Mouse (Mus musculus): ENCODE results near the gene Gm42421.

The Gm42421 gene

GRCm38 (mm10) chr5:143927875-143928274 is at the start of gene Gm42421:
TSS of gene Gm42421 (plus strand) at chr5:143928175.
- DNase-seq (ENCODE audit: low spot score), result no peak

GRCm38 (mm10) chr5:143885274-143885673 is 42.7 kb upstream of the Gm42421 start:
- no peak for DNase-seq (ENCODE audit: low spot score)

DNA sequence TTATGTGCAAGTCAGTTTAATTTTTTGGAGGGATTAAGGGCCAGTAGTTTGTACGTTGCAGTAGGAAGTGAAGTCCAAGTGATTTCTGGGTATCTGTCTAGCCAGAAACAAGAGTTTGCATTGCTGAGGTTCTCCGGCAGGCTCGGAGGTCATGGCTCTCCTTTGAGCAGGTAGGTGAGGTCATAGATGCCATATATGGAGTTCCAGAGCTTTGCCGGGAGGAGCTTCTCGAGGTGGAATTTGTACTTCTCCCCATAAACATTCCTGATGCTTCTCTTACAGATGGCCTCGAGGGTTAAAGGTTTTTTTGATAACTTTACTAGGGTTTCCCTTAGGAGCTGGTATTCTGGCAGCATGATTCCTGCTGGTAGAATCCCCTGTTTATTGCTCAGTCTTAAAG is 37.2 kb upstream of the Gm42421 start:
- no peak for DNase-seq (ENCODE audit: low spot score)

GRCm38 (mm10) chr5:143892255-143892886 is 35.6 kb upstream of the Gm42421 start:
- DNase-seq (ENCODE audit: low spot score), result no peak

DNA sequence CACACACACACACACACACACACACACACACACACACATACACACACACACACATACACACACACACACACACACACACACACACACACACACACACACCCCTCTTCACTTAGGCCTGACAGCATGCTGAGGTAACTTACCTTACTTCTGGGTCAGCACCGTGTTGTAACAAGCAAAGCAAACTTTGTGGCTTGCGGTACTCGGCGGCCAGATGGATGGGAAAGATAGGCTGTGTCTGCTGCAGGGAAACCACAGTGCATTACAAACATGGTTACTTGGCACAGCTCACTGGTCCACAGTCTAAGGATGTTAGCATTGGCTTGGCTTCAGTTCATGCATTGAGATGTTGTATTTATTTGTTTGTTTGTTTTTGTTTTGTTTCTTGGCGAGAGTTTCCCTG is 34.6 kb upstream of the Gm42421 start:
- DNase-seq (ENCODE audit: low spot score), result no peak

GRCm38 (mm10) chr5:143897635-143898330 is 30.2 kb upstream of the Gm42421 start, which contains the start of gene Ankrd61:
TSS of gene Ankrd61 (minus strand) at chr5:143897685.
- no peak for DNase-seq (ENCODE audit: low spot score)

GRCm38 (mm10) chr5:143902111-143902510 is 25.9 kb upstream of the Gm42421 start:
- DNase-seq (ENCODE audit: low spot score), result no peak

DNA sequence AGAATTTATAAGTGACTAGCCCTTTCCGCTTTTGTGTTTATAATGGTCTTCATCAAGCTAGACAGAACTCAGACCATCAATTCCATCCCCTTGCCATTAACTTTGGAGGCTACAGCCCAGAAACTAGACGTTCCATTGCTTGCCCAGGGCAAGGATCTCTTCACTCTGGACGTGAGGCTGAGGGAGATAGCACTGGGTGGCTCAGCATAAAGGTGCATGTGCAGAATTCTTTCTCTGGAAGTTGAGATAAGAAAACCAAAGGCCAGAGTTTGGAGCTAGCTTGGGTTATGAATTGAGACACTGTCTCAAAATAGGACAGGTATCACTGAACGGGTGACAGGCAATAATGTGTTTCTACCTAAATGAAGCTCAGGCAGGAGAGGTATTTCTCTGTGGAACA is 24.2 kb upstream of the Gm42421 start:
- DNase-seq (ENCODE audit: low spot score), result no peak

DNA sequence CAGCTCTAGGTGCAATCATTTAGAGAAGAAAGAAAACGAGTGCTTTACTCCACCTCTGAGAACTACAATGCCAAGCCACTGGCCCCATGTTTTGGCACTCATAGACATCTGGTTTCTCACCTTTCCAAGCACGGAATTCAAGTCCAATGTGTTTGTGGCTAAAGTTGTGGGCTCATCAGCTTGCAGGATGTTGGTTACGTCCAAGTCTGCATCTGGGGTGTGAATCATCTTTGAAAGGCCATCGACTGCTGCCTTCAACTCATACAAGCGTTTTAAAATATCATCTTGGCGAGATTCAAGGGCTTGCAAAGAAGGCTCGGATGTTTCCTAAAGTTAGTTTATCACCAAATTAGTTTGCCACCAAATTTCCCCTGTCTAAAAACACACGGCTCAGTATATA is 21.5 kb upstream of the Gm42421 start:
- no peak for DNase-seq (ENCODE audit: low spot score)

DNA sequence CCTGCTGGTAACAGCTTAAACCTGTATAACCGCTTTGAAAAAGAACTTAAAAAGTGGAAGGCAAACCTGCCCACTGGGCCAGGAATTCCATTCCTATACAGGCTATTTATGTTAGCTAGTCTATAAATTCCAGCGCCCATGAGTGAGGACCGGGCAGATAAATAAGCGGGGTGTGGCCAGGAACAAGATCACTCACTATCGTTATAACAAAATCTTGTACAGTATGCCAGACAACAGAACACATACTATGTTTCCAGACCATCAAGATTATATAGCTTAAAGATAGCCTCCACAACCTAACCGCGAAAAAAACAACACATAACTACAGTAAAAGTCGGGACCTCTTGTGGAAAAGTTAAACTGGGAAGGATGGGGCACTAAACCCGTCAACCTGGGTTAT is 19.0 kb upstream of the Gm42421 start:
- no peak for DNase-seq (ENCODE audit: low spot score)

DNA sequence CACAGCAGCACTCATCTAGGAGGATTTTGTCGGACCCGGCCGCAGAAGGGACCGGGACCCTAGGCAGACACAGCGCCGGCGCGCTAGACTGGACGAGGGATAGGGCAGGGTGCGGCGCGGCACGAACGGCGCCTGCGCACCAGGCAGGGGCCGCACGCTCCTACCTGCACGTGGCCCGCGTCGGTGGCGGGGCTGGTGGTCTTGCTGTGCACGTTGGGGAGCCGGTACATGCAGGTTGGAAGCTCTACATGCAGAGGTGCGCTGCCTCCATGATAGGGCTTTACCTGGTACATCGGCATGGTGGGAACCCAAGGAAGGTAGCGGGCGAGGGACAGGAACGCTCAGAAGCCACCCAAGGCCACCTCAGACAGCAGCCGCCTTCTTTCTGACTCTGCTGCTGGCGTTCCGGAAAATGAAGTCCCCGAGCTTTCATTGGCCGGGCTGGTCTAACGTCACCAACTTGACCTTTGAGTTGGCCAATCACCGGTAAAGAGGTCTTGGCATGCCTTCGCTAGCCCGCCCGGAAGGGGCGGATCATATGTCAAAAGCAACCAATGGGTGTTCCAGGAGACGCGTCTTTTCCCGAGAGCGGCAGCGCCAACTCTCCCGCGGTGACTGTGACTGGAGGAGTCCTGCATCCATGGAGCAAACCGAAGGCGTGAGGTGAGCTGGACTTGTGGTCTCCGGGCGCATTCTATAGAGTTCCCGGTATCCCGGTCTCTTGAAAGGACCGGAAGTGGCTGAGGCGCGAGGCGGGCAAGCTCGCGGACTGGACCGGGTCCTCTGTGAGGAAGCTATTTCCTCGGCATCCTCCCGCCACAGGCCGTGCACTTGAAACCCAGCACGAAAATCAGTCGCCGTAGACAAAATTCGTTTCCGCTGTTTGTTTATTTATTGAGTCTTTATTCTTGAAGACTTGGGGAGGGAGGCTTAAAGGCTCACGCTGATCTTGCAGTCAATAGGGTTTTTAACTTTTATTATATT is 18.3 kb upstream of the Gm42421 start, which contains the start of the genes Aimp2 and Pms2:
Gene Aimp2, minus strand, starts transcription at position 431 of the 984 bp plus-strand sequence.
Gene Pms2, plus strand, starts transcription at position 548 of the 984 bp plus-strand sequence.
- peak; percentile 91 for DNase-seq (ENCODE audit: low spot score)

DNA sequence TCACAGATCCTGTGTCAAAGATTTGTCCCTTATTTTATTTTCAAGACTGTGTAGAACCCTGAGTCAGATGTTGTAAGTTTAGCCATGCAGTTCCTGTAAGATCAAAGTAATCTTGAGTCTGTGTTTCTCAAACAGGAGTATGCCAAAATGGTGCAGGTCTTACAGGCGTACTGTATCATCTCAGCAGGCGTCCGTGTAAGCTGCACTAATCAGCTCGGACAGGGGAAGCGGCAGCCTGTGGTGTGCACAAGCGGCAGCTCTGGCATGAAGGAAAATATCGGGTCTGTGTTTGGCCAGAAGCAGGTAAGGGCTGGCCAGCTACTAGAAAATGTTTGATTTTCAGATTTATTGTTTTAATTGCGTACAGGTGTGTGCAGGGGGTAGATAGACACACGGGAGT is 11.8 kb upstream of the Gm42421 start:
- no peak for DNase-seq (ENCODE audit: low spot score)

GRCm38 (mm10) chr5:143917418-143917817 is 10.6 kb upstream of the Gm42421 start:
- DNase-seq (ENCODE audit: low spot score), result peak; percentile 45

DNA sequence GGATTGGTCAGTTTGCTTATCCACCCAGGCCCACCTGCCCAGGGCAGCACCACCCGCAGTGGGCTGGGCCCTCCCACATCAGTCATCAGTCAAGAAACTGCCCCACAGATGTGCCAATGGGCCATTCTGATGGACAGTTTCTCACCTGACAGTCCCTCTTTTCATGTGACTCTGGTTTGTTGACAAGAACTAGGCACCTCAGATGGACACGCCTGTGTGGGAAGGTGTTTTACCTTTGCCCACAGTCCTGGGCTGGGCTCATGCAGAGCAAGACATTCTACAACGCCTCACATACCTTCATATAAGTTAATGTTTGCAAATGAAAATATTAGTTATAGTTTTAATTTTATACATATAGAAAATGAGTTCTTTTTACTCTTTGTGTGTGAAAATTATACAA is 9.9 kb upstream of the Gm42421 start:
- DNase-seq (ENCODE audit: low spot score), result no peak

GRCm38 (mm10) chr5:143924781-143925452 is 3.1 kb upstream of the Gm42421 start:
- no peak for DNase-seq (ENCODE audit: low spot score)

GRCm38 (mm10) chr5:143929291-143929690 is 1.3 kb downstream of the Gm42421 start:
- DNase-seq (ENCODE audit: low spot score), result no peak

GRCm38 (mm10) chr5:143930656-143931055 is 2.7 kb downstream of the Gm42421 start:
- no peak for DNase-seq (ENCODE audit: low spot score)

GRCm38 (mm10) chr5:143931863-143932580 is 4.0 kb downstream of the Gm42421 start:
- no peak for DNase-seq (ENCODE audit: low spot score)

DNA sequence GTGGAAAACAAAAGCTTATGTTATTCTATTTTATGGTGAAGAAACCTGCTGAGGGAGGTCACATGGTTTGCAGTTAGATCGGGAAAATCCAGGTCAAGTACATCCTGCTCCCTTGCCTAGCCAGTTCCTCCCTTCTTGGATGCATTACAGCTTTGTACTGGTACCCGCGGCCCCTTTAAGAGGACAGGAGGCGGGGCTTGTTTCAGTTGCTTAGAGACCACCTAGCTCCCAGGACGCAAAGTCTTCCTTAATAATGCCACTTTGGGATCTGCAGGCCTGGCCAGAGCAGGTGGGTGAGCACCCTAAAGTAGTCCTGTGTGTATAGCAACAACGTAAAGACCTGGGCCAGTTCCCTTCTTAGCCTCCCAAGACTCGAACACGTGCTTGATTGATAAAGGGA is 4.9 kb downstream of the Gm42421 start, which contains the start of gene Rsph10b:
Gene Rsph10b, plus strand, starts transcription at position 205 of the 400 bp plus-strand sequence.
- peak; percentile 18 for DNase-seq (ENCODE audit: low spot score)

- no peak for DNase-seq (ENCODE audit: low spot score)
These were observed 5.4 kb downstream of the Gm42421 start for GRCm38 (mm10) chr5:143933414-143933813.

GRCm38 (mm10) chr5:143933875-143934274 is 5.9 kb downstream of the Gm42421 start:
- DNase-seq (ENCODE audit: low spot score), result no peak

Data from ovary, postnatal 36 days (tissue).